Mouse (Mus musculus) naive thymus-derived CD4-positive, alpha-beta T cell, adult 5 months (primary cell): ENCODE results near the gene Gm7849. TPM values are rescaled to one million over a fixed set of nuclear protein-coding genes. Genes with fewer than 3 reads are reported as not detected.

Experiments
- polyA plus RNA-seq: library from polyadenylated mRNA; unstranded; fragments of 100-300 nt; shearing (Covaris generic); gene quantifications from one replicate; pipeline ENCODE4 v1.2.1, GENCODE M21; 2017

Gene Gm7849
- not detected for polyA plus RNA-seq

GRCm38 (mm10) chr8:21456460-21456859, at the start of gene Gm7849:
Gene Gm7849 (minus strand): TSS chr8:21456560.

GRCm38 (mm10) chr8:21427111-21427510, 29.2 kb downstream of the Gm7849 start, which contains the start of gene Defa36:
Gene Defa36 (plus strand): TSS chr8:21427411.

Other genes with a start within 250 kb of the Gm7849 start
- gene Gm15292, start 206.8 kb downstream of the Gm7849 start, polyA plus RNA-seq, result not detected
- gene Defa27, start 141.0 kb downstream of the Gm7849 start, polyA plus RNA-seq, result not detected
- not detected for gene Defa29, start 129.5 kb downstream of the Gm7849 start, polyA plus RNA-seq
- gene Defa2, start 78.0 kb downstream of the Gm7849 start, polyA plus RNA-seq, result not detected
- gene Defa33, start 64.7 kb downstream of the Gm7849 start, polyA plus RNA-seq, result not detected
- gene Defa36, start 29.1 kb downstream of the Gm7849 start, polyA plus RNA-seq, result not detected
- not detected for gene Defa20, start 52.7 kb upstream of the Gm7849 start, polyA plus RNA-seq
- gene Defa32, start 72.5 kb upstream of the Gm7849 start, polyA plus RNA-seq, result not detected
- gene Defa37, start 108.8 kb upstream of the Gm7849 start, polyA plus RNA-seq, result not detected
- gene Defa28, start 126.4 kb upstream of the Gm7849 start, polyA plus RNA-seq, result not detected
- not detected for gene Gm7861, start 137.9 kb upstream of the Gm7849 start, polyA plus RNA-seq
- not detected for gene Defa26, start 161.6 kb upstream of the Gm7849 start, polyA plus RNA-seq
- gene Defa17, start 199.2 kb upstream of the Gm7849 start, polyA plus RNA-seq, result not detected
- not detected for gene Defa34, start 209.2 kb upstream of the Gm7849 start, polyA plus RNA-seq
- not detected for gene AY761184, start 247.1 kb upstream of the Gm7849 start, polyA plus RNA-seq